Mouse (Mus musculus) megakaryocyte-erythroid progenitor cell, adult 5-6 weeks (primary cell): ENCODE measurements around the gene 1700018B08Rik. TPM values are rescaled to one million over a fixed set of nuclear protein-coding genes. Genes with fewer than 3 reads are reported as not detected.

Source experiments
- ATAC-seq: replicated peaks from 2 replicates; pipeline ENCODE4 v1.8.0; 2016; ENCODE audit warnings: mild to moderate bottlenecking, inconsistent platforms; ENCODE audit not compliant: severe bottlenecking, poor library complexity, low FRiP score, low TSS enrichment
- total RNA-seq, 2 experiments: library from RNA; stranded (forward) in 1 of 2; stranded (reverse) in 1 of 2; fragments of 200-1000, 215-1000 nt in 1 of 2; fragments of >200 nt in 1 of 2; fragmentation: Nextera tagmentation in 1 of 2; gene quantifications; 2 replicates each; pipeline ENCODE4 v1.2.3; 2014 to 2017

Gene 1700018B08Rik
- total RNA-seq (2014; fragmentation: Nextera tagmentation) = not detected in 2 replicates
- not detected in 2 replicates for total RNA-seq (2017)

GRCm38 (mm10) chr8:121544276-121544785 is at the start of gene 1700018B08Rik:
1700018B08Rik (minus strand) TSS chr8:121544320.
- no peak for ATAC-seq

GRCm38 (mm10) chr8:121593293-121593692 is 49.2 kb upstream of the 1700018B08Rik start:
- ATAC-seq = no peak

- peak; percentile 71 for ATAC-seq
Observed at GRCm38 (mm10) chr8:121591178-121592066, 47.3 kb upstream of the 1700018B08Rik start.

- peak; percentile 43 for ATAC-seq
Observed at GRCm38 (mm10) chr8:121590203-121591177, 46.4 kb upstream of the 1700018B08Rik start, which contains the start of gene Map1lc3b. Map1lc3b (plus strand) TSS chr8:121590361.

- no peak for ATAC-seq
Observed at GRCm38 (mm10) chr8:121589205-121589726, 45.1 kb upstream of the 1700018B08Rik start.

GRCm38 (mm10) chr8:121588750-121589149 is 44.6 kb upstream of the 1700018B08Rik start:
- peak; percentile 47 for ATAC-seq

- peak; percentile 95 for ATAC-seq
Observed at GRCm38 (mm10) chr8:121585159-121585825, 41.2 kb upstream of the 1700018B08Rik start.

- no peak for ATAC-seq
Observed at GRCm38 (mm10) chr8:121584730-121585129, 40.6 kb upstream of the 1700018B08Rik start.

- ATAC-seq = no peak
Observed at GRCm38 (mm10) chr8:121583653-121584052, 39.5 kb upstream of the 1700018B08Rik start.

- no peak for ATAC-seq
Observed at GRCm38 (mm10) chr8:121580465-121580864, 36.3 kb upstream of the 1700018B08Rik start.

GRCm38 (mm10) chr8:121578676-121579451 is 34.7 kb upstream of the 1700018B08Rik start, which contains the start of gene Fbxo31:
Fbxo31 (minus strand) TSS chr8:121578806.
- ATAC-seq = peak; percentile 89

- peak; percentile 27 for ATAC-seq
Observed at GRCm38 (mm10) chr8:121577751-121578675, 33.9 kb upstream of the 1700018B08Rik start.

GRCm38 (mm10) chr8:121575661-121576060 is 31.5 kb upstream of the 1700018B08Rik start:
- no peak for ATAC-seq

GRCm38 (mm10) chr8:121573275-121573674 is 29.2 kb upstream of the 1700018B08Rik start:
- peak; percentile 88 for ATAC-seq

- no peak for ATAC-seq
Observed at GRCm38 (mm10) chr8:121572121-121572520, 28.0 kb upstream of the 1700018B08Rik start.

GRCm38 (mm10) chr8:121570801-121571200 is 26.7 kb upstream of the 1700018B08Rik start:
- ATAC-seq = no peak

GRCm38 (mm10) chr8:121570335-121570734 is 26.2 kb upstream of the 1700018B08Rik start:
- no peak for ATAC-seq
